Mouse (Mus musculus) olfactory bulb, adult 2 months (tissue): Measurements from ENCODE around the gene Gprin3.

Source experiments
- CTCF ChIP-seq: fragments of 200-500 bp; IDR thresholded peaks from 2 replicates; pipeline ENCODE4 v1.5.1; 2012; ENCODE audit warnings: low read depth, mild to moderate bottlenecking, low read length, moderate library complexity; ENCODE audit not compliant: insufficient read depth
- POLR2A ChIP-seq: fragments of 200-500 bp; IDR thresholded peaks from 2 replicates; pipeline ENCODE4 v1.6.1; 2012; ENCODE audit warnings: mild to moderate bottlenecking, low read depth, low read length, moderate library complexity; ENCODE audit not compliant: insufficient read depth

DNA sequence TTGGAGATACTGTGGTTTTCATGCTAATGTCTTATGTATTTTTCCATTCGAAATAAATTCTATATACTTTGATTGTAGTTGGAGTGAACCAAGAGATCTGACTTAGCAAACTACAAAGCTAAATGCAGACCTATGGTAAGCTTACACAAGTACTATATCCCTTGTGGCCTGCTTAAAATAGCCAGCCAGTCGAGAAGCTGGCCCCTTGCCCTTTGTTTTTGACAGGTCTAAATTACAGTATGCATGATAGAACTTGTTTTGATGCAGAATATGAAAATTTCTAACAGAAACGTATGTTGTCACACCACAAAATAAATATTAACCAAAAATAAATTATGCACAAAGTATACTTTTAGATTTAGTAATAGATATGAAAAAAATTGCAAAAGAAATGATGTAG is 9.8 kb upstream of the Gprin3 start:
- TF ChIP-seq CTCF = no peak
- no peak for TF ChIP-seq POLR2A
